Mouse (Mus musculus) c-Kit-positive CD71-positive TER-119-positive erythroid progenitor cells, embryonic 14.5 days (primary cell): ENCODE measurements around the gene Dnajc9.
A peak's percentile ranks its signal among the peaks of the same experiment; 100 is the strongest.

ENCODE experiments used
- DNase-seq: peaks from one replicate; pipeline ENCODE4 v3.0.0-alpha.2; 2013; ENCODE audit warnings: low spot score

The Dnajc9 gene

GRCm38 (mm10) chr14:20347991-20348541 lies 40.6 kb downstream of the Dnajc9 start, which contains the start of the genes Ecd and Fam149b:
TSS of gene Ecd (minus strand) at chr14:20348121.
TSS of gene Fam149b (plus strand) at chr14:20348162.
- DNase-seq, result peak; percentile 97

- no peak for DNase-seq
These were observed 41.2 kb downstream of the Dnajc9 start for GRCm38 (mm10) chr14:20347441-20347990.

- no peak for DNase-seq
These were observed 42.8 kb downstream of the Dnajc9 start for GRCm38 (mm10) chr14:20345885-20346284.

GRCm38 (mm10) chr14:20340866-20341265 lies 47.8 kb downstream of the Dnajc9 start:
- peak; percentile 67 for DNase-seq

GRCm38 (mm10) chr14:20340149-20340548 lies 48.6 kb downstream of the Dnajc9 start:
- DNase-seq, result peak; percentile 58

- no peak for DNase-seq
These were observed 49.3 kb downstream of the Dnajc9 start for GRCm38 (mm10) chr14:20339415-20339814.
